Mouse (Mus musculus) lung, adult 18-20 months (tissue): Measurements from ENCODE around the gene Nploc4.
"Not testable (repeated sequence)": the region's sequence is repeated elsewhere in the genome, so short reads cannot be mapped to it uniquely, and the experiment has no call there.

Experiments
- DNase-seq, 2 experiments: peaks; one replicate each; pipeline ENCODE4 v3.0.0; 2022; ENCODE audit warnings: mixed read lengths in 2 of 2

Nploc4 gene

DNA sequence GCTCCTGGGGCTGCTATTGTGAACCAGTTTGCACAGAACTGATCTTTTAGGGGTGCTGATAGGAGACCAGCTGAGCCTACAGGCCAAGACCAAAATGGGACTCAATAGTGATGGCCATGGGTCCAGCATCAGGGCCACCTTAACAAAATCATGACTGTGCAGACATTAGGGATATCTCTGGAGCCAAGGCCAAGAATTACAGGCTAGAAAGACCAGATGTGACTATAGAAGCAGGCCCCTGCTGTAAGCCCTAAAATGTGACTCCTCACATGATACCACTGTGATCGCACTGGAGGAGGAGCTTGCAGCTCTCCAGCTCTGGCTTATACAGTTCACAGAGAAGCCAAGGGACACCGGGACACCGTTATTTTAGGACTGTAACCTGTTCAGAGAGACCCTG, 4.8 kb upstream of the Nploc4 start, which contains the start of gene Tspan10:
TSS of gene Tspan10 (plus strand) at position 301 of the 400 bp plus-strand sequence.
- DNase-seq: no peak

DNA sequence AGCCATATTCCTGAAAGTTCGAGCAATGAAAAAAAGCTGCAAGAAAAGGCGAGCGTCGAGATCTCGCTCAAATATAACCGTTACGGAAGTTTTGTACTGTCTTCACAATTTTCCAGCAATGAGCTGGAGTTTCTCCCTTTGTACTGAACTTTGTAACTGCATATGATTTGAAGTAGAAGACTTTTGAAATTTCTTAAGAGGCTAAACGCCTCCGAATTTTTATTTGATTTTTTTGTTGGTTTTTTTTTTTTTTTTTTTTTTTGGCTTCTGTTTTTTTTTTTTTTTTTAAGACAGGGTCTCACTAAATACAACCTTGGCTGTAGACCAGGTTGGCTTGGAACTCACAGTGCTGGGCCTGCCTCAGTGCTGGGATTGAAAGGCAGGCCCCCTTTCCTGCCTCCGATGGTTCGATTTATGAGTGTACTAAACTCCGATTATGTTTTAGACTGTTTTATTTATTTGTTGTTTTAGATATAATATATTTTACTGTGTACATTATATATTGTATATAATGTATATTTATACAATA, 413 bp upstream of the Nploc4 start:
- DNase-seq: no peak

DNA sequence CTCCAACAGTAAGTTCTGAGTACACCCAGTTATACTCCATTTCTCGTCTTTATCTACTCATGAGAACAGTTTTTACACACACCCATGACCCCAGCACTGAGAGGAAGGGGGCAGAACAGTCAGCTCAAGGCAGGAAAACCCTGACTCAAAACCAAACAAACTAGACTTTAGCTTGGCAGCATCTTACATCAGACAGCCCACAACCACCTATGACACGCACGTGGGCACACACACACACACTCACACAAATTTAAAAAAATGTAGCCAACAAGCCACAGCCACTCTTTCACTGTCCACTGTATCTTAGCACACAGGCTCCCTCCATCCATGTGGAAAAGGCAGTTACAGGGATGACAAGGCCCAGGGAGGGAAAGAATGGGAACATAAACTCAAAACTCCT, 10.8 kb downstream of the Nploc4 start:
- DNase-seq: no peak

DNA sequence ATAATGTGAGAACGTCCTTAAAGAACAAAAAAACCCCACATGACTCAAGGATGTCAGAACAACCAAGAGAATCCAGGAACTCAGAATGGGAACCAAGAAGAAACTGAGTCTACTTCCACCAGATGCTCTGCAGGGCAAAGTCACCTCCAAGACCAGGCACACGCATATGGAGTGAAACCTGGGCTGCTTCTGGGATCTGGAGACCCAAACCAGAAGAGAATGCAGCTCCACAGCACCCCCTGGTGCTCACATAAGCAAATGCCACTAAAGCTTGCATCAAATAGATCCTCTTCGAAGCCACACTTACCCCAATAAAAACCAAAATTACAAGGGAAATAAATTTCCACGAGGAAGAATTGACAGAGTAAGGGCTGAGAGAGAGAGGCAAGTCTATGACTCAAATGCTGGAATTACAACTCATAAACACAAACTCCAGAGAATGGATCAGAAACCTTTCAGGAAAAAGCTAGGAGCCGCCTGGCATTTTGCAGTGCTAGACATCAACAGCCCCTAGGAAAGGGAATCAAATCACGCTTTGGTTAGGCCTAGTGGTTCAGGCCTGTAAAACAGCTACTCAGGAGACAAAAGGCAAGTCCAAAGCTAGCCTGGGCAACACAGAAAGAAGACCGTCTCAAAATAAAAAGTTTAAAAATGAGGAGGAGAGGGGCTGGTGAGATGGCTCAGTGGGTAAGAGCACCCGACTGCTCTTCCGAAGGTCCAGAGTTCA, 13.8 kb downstream of the Nploc4 start:
- peak; percentile 39 to 50 for DNase-seq

DNA sequence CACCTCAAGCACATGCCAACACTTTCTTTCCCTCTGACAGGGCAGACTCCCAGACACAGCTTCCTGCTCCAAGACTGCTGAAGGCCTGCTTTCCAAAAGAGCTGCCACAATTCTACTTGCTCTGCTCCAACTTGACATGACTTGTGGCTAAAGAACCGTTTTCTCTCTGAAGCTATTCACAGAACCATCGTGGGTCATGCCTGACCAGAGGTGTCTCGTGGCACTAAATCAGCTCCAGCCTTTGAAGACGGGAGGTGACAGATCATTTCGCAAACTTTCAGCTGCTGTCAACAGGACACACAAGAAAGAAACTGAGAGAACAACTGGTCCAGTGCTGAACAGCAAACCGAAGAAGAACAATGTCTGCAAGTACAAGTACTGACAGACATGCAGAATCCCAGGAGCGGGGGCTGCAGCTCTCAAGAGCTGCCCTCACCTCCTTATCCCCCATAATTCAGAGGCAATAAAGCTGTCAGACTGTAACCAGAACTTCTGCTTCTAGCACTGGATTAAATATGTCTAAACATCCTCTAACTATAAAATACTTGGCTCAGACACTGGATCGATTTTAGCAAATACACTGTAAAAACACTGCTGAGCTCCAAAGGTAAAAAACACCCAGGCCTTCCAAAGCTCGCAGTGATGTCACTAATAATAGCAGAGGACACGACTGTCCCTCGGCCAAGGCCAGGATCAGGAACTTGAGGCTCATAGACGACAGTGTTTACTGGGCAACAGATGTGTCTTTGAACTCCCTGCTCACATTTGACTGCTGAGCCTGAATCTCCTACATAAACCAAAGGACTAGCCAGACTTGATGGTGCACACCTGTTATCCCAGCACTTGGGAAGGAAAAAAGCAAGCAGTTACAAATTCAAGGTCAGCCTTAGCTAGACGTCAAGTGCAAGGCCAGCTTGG, 14.6 kb downstream of the Nploc4 start:
- DNase-seq: no peak

DNA sequence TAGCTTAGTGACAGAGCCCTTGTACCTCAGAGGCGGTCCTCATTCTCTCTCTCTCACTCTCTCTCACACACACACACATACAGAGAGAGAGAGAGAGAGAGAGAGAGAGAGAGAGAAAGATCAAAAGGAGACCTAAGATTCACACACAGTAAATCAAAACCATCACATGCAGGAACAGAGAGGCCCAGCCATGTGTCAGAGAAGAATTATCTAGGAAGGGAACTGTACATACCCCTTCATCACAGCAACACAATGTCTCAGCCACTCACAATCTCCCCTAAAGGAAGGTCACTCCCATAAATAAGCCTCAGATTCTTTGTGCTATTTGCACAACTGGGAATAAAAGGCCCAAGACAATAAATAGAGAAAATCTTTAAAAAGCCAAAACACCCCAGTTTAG, 18.9 kb downstream of the Nploc4 start:
- DNase-seq: no peak

DNA sequence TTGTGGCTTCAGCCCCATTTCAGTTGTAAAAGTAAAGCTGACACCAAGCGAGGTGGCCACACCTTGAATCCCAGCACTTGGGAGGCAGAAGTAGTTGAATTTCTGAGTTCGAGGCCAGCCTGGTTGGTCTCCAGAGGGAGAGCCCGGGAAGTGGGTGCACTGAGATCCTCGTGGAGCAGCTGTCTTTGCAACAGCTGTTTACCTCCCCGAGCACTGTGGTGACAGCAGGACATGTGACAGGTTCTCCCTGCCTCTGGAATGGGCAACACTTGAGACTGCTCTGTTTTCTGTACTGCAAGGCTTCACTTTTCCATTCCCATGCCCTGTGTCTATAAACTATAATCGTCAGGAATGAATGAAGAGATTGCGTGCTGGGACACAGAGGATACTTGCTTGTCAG, 19.7 kb downstream of the Nploc4 start:
- no peak for DNase-seq

DNA sequence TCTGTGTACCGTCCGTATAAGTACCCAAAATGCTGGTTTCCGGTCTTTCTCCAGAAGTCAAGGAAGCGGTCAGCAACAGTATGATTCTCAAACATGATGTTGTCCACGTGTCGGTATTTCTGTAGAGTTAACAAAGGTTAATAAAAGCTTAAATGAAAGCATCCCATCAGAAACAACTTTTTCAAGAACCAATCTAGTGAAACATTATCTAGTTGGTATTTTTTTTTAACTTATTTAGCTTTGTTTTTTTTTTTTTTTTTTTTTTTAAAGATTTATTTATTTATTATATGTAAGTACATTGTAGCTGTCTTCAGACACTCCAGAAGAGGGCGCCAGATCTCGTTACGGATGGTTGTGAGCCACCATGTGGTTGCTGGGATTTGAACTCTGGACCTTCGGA, 23.9 kb downstream of the Nploc4 start:
- DNase-seq: not testable (repeated sequence)

DNA sequence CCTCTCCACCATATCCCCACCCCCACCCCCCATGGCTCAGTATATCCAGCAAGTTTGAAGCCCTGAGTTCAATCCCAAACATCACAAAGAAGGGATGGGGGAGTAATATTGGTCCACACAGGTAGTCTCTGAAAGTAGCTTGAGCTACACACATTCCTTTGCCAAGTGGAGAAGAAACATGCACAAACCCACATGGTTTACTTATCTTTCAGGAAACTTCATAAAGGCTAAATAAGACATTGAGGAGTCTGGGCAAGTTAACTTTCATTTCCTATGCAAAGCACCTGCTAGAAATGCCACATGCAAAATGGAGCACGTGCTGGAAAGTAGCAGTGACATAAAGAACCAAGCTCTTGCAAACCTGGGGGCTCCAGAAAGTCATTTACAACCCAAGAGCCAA, 31.1 kb downstream of the Nploc4 start:
- no peak for DNase-seq

DNA sequence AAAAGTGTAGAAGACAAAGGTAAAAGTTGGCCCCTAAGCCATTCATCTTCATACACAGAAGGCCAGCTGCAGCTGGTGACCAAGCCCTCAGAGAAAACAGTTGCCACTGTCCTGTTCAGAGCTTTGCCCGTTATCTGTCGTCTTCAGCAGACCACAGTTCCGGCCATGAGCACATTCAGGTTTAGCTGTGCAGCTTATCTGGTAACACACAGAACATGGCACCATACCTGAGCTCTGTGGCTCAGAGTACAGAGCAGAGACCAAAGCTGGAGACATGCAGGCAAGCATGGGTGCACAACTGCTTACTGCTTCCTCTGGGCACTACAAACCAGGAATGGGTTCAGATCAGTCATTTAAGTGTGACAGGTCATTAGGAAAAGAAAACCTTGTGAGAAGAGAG, 31.6 kb downstream of the Nploc4 start:
- no peak for DNase-seq

DNA sequence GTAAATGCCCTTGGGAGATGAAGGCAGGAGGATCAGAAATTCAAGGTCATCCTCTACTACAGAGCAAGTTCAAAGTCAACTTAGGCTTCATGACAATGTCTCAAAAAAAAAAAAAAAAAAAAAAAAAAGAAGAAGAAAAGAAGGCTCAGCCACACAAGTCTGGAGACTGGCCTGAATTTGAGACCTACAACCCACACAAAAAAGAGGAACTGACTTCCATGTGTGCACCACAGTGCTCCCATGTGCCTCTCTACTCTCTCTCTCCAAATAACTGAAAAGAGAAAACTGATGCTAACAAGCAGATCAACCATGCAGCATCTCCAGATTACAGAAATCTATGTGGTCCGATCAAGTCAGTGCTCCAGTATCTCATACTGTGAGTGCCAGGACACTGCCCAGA, 32.7 kb downstream of the Nploc4 start:
- no peak for DNase-seq

DNA sequence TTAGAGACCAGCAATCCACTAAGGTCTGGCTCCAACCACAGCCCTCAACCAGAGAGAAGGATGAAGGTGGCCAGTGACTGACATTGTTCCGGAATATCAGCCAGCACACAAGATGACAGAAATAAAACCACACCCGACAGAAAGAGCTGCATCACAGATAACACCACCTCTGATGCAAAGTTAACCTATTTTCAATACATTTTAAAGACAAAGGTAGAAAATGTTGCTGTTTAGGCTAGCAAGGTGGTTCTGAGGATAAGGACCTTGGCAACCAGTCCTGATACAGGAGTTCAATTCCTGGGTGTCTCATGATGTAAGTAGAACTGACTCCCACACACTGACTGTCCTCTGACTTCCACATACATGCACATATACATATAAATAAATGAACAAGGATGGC, 38.2 kb downstream of the Nploc4 start:
- DNase-seq: no peak

DNA sequence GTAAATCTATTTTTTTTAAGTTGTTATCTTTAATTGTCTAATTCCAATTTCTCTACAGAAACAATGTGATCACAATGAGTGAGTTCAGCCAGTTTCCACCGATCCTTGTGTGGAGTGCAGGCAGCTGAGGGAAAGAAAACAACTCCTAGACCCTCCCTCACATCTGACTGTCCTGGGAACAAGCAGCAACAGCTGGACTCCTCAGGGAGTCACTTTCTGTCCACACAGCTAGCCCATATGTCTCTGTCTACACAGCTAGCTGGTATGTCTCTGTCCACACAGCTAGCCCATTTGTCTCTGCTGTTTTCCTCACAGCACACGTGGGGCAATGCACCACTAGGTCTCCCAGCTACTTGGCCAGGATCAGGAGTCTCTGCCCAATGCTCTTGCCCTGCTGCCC, 39.9 kb downstream of the Nploc4 start:
- no peak for DNase-seq

DNA sequence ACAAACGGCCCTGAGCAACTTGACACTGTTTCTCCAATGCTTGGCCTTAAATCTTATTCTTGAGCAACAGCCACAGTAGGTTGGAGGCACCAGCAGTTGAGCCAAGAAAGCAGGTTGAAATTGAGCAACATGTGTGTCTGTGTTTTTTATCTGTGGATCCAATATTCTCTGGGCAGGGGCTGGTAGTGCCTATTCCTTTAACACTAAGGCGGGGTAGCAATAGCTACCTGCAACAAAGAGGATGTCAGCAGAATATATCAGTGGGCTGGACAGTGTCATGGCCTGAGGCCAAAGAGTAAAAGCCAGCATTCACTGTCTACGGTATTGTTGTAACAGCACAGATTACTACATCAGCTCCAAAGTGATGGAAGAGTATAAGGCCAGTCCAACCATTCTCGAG, 41.8 kb downstream of the Nploc4 start:
- no peak for DNase-seq

DNA sequence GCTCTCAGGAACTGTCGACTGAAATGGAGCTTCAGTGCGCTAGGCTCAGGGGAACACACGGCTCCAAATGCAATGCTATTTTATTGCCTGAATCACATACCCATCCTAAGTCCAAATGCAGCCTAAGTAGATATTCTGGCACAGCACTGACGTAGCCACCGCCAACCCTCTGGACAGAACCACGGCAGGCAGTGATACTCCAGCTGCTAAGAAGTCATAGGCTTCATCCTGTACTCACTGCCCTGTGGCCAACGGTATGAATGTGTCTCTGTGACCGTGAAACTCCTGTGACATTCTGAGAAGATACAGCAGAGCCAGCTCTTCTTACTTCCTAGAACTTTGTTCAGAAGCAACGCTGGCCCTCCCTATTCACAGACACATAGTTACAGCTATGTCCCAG, 48.9 kb downstream of the Nploc4 start:
- no peak for DNase-seq

DNA sequence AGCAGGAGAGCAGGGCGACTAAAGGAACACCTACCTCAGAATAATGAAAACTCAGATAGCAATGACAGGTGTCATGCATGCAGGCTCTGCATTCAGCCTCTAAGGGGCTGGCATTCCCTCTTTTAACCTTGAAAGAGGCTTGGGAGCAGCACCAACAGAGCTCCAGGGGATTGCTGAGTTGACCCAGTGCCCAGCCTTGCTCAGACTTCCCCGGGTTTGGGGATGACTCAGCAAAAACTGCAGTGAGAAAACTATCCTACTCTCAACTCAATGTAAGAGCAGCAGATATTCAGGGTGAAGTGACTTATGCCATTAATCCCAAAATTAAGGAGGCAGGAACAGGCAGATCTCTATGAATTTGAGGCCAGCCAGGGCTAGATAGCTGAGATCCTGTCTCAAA, 50.4 kb downstream of the Nploc4 start:
- DNase-seq: no peak

DNA sequence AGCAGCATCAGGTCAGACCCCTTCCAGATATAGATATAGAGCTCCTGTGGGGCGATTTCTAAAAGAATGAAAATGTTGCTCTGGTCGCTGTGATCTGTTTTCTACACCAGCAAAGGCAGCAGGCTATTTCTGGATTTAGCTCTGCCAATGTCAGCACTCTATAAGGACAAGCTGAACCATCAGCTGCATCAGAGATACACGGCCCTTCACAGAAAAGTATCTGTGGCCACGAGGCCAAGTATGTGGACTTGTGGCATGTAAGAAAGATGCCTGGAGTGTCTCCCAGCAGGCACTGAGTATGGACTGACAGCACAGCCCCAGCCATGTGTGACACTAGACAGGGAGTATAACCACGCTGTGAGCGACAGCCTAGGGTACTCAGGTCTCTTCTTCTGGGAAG, 50.9 kb downstream of the Nploc4 start:
- no peak for DNase-seq

DNA sequence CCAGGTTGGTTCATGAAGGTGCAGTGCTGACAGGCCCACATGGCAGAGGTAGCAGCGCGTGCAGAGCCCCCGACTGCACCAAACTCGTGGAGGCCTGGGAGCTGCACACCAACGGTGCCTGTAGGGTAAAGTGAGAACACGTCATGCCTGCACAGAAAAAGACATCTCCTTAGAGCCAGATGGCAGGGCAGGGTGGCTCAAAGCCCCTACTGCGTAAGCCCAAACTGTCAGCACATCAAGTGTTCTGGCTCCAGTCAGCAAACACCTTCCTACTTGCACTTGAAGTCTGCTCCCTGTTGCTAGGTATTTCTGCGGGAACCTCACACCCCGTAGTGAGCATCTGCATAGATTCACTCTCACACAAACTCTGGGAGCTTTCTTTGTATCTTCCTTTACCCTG, 55.0 kb downstream of the Nploc4 start:
- no peak for DNase-seq

DNA sequence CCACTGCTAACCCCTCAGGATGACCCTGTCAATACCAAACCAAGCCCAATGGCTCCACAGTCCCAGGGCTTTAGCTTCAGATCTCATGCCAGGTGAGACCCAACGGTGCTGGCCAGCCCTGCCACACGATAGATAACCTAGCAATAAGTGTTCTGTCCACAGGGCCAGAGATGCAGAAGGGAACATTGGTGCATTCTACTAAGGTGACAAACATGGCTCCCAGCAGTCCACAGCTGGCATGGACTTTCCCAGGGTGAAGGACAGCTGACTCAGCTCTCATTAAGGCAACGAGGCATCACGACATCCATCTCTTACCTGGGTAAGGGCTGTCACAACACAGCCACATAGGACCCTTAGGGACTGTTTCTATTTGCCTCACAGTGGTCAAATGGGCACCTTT, 56.4 kb downstream of the Nploc4 start:
- DNase-seq: no peak

DNA sequence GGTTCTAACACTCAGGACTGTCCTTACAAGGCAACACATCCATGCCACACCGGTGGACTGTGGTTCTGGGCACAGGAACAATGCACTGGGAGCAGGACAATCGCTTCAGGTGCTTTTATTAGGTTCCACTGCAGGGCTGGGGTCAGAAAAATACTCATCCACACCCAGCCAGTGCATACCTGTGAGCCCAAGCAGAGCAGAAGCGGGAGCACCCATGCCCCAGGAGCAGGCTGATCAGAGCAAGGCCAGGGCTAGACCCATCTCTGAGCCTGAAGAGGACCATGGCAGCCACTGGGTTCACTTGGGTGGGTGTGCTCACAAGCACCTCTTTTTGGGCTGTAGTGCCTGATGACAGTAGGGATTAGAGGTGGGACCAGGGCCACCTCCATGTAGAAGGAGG, 57.2 kb downstream of the Nploc4 start:
- DNase-seq: no peak

DNA sequence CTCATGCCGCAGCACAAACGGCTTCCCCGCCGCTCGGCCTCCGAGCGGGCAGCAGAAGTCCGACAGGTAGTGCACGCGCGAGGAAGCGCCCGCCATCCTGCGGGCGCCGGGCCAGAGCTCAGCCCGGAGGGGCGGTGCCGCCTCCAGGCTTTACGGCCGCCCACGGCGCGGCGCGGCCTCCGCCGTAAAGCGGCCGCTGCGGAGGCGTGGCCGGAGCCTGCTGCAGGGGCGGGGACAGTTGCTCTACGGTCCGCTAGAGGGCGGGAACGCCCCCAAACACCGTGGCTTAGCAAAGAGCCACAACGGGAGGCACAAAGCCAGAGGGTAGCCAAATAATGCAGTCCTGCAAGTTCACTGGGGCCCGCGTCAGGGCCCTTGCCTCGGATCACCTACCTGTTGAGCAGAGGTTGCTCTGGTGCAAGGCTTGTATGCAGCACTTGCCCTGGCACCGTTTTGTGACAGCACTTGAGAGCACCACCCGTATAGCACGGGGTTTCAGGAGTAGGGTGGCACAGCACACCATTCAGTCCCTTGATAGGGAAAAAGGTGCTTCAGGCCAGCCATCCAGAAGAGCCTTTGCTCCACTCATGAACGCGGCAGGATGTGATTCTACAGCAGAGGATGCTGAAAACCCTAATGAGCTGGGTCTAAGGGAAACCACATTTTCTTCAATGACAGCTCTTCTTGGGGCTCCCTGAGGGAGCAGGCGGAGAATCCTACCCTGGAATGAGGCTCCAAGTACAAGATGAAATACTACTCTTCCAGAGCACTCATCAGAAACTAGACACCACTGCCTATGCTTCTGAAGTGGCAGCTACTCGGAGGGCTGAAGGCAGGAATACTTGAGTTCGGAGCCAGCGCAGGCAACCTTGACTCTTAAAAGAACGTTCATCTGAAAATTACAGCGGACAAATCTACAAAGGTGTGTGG, 58.6 kb downstream of the Nploc4 start, which contains the start of gene Faap100:
TSS of gene Faap100 (minus strand) at position 154 of the 930 bp plus-strand sequence.
- peak; percentile 91 to 94 for DNase-seq

DNA sequence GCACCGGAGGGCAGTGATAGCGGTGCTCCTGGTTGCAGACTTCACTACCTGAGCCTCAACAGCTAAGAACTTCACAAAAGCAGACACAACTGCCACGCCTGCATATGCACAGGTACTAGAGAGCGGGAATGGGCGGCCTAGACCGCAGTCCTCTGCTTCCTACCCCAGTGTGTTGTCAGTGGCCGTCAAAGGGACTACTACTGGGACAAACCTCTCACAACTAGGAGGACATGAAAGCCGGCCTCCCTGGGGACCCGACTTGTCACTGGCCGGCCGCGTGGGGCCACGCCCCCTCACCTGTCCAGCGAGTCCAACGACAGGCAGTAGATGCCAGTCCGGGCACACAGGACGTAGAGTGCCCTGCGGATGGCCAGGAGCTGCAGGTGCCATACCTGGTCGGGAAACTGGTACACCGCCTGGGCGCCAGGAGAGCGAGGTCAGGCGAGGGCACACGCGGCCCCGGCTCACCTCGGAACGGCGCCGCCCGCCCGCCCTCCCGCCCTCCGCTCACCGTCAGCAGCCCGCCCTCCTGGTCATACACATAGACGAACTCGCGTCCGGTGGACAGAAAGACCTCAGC, 59.4 kb downstream of the Nploc4 start:
- DNase-seq: peak; percentile 66 to 76
